Mouse (Mus musculus) frontal cortex, adult (tissue): ENCODE measurements around the gene Gm4924.

Experiments used
- ATAC-seq: cut with Nextera tagmentation; 2 replicates; pipeline ENCODE4 v1.9.2; 2017; ENCODE audit warnings: mild to moderate bottlenecking, moderate library complexity, mixed read lengths; ENCODE audit not compliant: low TSS enrichment

Gm4924 gene

DNA sequence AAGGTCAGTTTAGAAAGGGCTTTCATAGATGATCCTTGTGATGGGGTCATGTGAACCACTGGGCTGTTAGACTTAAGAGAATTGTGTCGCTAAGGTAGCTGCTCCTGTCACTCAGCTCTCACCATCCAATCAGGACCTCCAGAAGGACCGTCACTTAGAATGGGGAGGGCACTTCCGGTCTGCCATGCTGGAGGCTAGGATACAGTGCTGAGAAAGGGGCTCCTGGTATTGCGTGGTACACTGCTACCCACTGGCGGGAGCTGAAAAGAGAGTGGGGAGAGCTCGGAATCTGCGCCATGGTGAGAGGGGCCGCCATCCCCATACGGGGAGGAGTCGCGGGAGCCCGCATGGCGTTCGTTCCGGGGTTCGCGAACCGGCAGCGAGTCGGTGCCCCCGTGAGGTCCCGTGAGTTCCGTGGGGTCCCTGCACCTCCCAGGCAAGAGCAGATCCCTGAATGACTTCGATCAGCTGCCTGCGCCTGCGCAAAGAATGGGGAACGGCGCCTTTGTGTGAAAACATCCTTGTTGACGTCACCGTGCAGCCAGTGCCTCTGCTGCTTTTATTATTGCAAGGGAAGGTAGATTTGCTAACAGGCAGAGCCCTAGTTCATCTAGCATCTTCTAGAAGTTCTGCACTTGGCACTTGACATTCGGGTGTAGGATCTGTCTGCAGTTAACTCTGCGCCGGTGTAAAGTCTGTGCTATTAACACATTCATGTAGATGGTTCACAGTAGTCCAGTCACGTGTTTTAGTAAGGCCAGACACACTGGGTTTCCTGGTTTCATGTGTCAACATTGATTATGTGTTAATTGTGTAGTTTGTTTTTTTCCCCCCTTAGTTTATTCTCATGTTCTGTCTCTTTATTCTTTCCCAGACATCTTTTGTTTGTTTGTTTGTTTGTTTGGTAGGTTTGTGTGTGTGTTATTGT is at the start of gene Gm4924:
Gene Gm4924, plus strand, starts transcription at position 173 of the 928 bp plus-strand sequence.
- ATAC-seq, result peak; percentile 100

- no peak for ATAC-seq
Observed at GRCm38 (mm10) chr10:82316482-82316881, 37.6 kb upstream of the Gm4924 start, which contains the start of gene 4932415D10Rik. Gene 4932415D10Rik (minus strand): TSS chr10:82316582.

DNA sequence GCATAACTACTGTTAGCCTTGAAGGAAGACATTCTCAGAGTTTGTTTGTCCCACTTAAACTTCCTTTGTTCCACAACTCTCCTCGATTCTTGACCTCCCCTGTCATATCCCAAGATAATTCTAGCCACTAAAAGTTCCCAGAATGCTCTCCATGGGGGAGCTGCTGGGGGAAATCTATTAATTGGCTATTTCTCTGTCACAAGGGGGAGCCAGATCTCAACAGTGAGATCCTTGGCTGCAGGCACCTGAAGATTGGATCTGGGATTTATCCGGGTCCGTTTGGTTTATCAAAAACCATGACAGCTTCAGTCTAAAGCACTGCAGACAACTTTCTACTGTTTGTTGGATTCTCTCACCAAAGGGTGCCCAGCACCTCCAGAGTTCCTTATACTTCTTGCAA is 33.9 kb upstream of the Gm4924 start:
- no peak for ATAC-seq

- no peak for ATAC-seq
Observed at GRCm38 (mm10) chr10:82329826-82330225, 24.2 kb upstream of the Gm4924 start.

- no peak for ATAC-seq
Observed at GRCm38 (mm10) chr10:82355401-82355800, 1.3 kb downstream of the Gm4924 start.

DNA sequence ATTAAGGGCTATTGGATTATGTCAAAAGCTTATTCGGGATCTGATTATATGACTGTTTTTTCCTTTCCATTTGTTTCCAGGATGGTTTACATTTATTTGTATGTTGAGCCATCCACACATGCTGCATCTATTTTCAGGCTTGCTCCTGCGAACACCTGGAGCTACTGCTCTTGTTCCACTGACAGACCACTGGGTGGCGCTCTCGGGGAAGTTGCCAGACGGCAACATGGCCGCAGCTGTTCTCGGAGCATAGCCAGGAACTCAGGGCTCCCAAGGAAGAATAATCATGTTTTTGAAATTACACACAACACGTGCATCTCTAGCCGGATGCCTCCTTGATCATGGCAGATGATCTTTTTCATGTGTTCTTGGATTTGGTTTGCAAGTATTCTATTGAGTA is 7.9 kb downstream of the Gm4924 start:
- ATAC-seq, result no peak

- ATAC-seq, result no peak
Observed at GRCm38 (mm10) chr10:82382992-82383391, 28.9 kb downstream of the Gm4924 start.

DNA sequence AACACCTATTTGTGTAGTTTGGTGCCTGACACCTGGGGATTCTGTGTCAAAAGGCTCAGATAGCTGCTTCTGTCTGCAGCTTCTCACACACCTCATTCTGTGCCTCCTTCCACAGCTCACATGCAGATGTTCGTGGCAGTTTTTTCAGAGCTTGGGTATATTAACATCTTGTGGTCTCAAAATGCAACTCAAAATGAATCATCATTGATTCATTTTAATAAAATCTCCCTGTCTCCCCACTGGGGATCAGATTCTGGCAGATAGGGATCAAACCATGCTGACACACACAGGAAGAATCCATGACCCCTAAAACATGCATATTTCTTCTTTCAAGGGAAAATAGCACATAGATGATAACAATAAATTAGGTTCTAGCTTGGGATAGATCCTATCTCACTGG is 55.5 kb downstream of the Gm4924 start:
- no peak for ATAC-seq

GRCm38 (mm10) chr10:82423631-82424030 is 69.6 kb downstream of the Gm4924 start:
- no peak for ATAC-seq
